Mouse (Mus musculus) limb, embryonic 14.5 days (tissue): ENCODE results near the gene Glmn. TPM values are rescaled to one million over a fixed set of nuclear protein-coding genes. Genes with fewer than 3 reads are reported as not detected.
A peak's percentile ranks its signal among the peaks of the same experiment; 100 is the strongest.

Experiments
- ATAC-seq: fragments of 200-750 bp; cut with Nextera tagmentation; 2 replicates; pipeline ENCODE4 v1.8.0; 2017; ENCODE audit warnings: low read depth, moderate number of reproducible peaks, moderate TSS enrichment; ENCODE audit not compliant: low FRiP score
- DNase-seq: peaks from one replicate; pipeline ENCODE4 v3.0.0-alpha.2; 2015; ENCODE audit warnings: low spot score
- H3K27ac ChIP-seq: fragments of 300-500 bp; sonication (generic); replicated peaks from 2 replicates; pipeline ENCODE4 v1.5.1; 2014; ENCODE audit warnings: low read depth, mild to moderate bottlenecking, low read length, moderate library complexity, mixed read lengths
- H3K27me3 ChIP-seq: fragments of 300-500 bp; sonication (generic); 2 replicates; pipeline ENCODE4 v1.6.1; 2014; ENCODE audit warnings: low read length, mixed read lengths; ENCODE audit not compliant: control insufficient read depth, insufficient read depth
- H3K36me3 ChIP-seq: fragments of 300-500 bp; sonication (generic); 2 replicates; pipeline ENCODE4 v1.6.1; 2014; ENCODE audit warnings: mild to moderate bottlenecking, low read length, moderate library complexity, mixed read lengths; ENCODE audit not compliant: control insufficient read depth, insufficient read depth
- H3K4me1 ChIP-seq: fragments of 300-500 bp; sonication (generic); 2 replicates; pipeline ENCODE4 v1.6.1; 2014; ENCODE audit warnings: antibody characterized with exemption, low read length, mixed read lengths; ENCODE audit not compliant: control insufficient read depth, insufficient read depth
- H3K4me2 ChIP-seq: fragments of 300-500 bp; sonication (generic); replicated peaks from 2 replicates; pipeline ENCODE4 v1.6.1; 2014; ENCODE audit warnings: low read depth, mild to moderate bottlenecking, low read length, moderate library complexity; ENCODE audit not compliant: severe bottlenecking
- H3K4me3 ChIP-seq: fragments of 300-500 bp; sonication (generic); replicated peaks from 2 replicates; pipeline ENCODE4 v1.5.1; 2014; ENCODE audit warnings: low read length
- H3K9ac ChIP-seq: fragments of 300-500 bp; sonication (generic); 2 replicates; pipeline ENCODE4 v1.6.1; 2014; ENCODE audit warnings: mild to moderate bottlenecking, low read depth, low read length, moderate library complexity; ENCODE audit not compliant: severe bottlenecking
- H3K9me3 ChIP-seq: fragments of 300-500 bp; sonication (generic); 2 replicates; pipeline ENCODE4 v1.6.1; 2016; ENCODE audit warnings: low read length; ENCODE audit not compliant: control insufficient read depth
- POLR2A ChIP-seq: fragments of 200-500 bp; IDR thresholded peaks from 2 replicates; pipeline ENCODE4 v1.8.0; 2012; ENCODE audit warnings: inconsistent platforms, mild to moderate bottlenecking, moderate library complexity, borderline replicate concordance; ENCODE audit not compliant: insufficient read depth, insufficient read length; ENCODE audit errors: extremely low read depth
- WGBS: fragments of 180-500 bp; shearing (Covaris S2); extraction: QIAGEN DNeasy Blood & Tissue Kit; methylation state at CpG from one replicate; pipeline ENCODE4 v1.1.7; 2014; 5-methylcytosine and 5-hydroxymethylcytosine counted together
- polyA plus RNA-seq, 2 experiments: library from polyadenylated mRNA; depleted of rRNA in 1 of 2; stranded (reverse) in 1 of 2; unstranded in 1 of 2; fragments of >200 nt; fragmentation: Nextera tagmentation in 1 of 2; extraction: Ambion mirVana in 1 of 2; gene quantifications; 2 replicates each; pipeline versions ENCODE4 v1.2.1 to v1.2.3; 2012 to 2014

Glmn gene
- polyA plus RNA-seq (2012; rRNA removed): 12.7 and 19.1 TPM in 2 replicates
- polyA plus RNA-seq (2014; fragmentation: Nextera tagmentation; extraction: Ambion mirVana): 30.7 and 32.1 TPM in 2 replicates

- Histone ChIP-seq H3K9ac (peak within 1 kb of the TSS; percentile 79), H3K4me1 (peaks cover 4% of the 10 kb centered on the region; the same call in 1 of the 2 replicates), H3K4me2 (peak within 1 kb of the TSS; percentile 54), H3K27ac (peak within 1 kb of the TSS; percentile 81), H3K36me3 (peaks cover 17% of the 10 kb centered on the region), H3K9me3 (no peaks in the 10 kb centered on the region), H3K27me3 (no peaks in the 10 kb centered on the region), H3K4me3 (peak within 1 kb of the TSS; percentile 70)
- ATAC-seq: peak; percentile 97
- DNase-seq: peak; percentile 86
- WGBS: under 1% methylated on average over 48 of the region's 64 CpGs
- peak; percentile 82; the same call in 1 of the 2 replicates for TF ChIP-seq POLR2A
Observed at GRCm38 (mm10) chr5:107597301-107598077, at the start of gene Glmn, which contains the start of gene Rpap2. TSS of gene Glmn (minus strand) at chr5:107597888. TSS of gene Rpap2 (plus strand) at chr5:107597373.

GRCm38 (mm10) chr5:107645935-107646334 is 48.2 kb upstream of the Glmn start:
- Histone ChIP-seq H3K4me2 (no peak overlapping the region), H3K9ac (no peak overlapping the region), H3K36me3 (peaks cover 14% of the 10 kb centered on the region), H3K4me3 (no peak overlapping the region), H3K27me3 (no peaks in the 10 kb centered on the region), H3K4me1 (no peaks in the 10 kb centered on the region), H3K9me3 (no peaks in the 10 kb centered on the region), H3K27ac (no peak overlapping the region)
- WGBS: 86% methylated on average over 2 of the region's 2 CpGs
- ATAC-seq (no peak), DNase-seq (no peak)
- TF ChIP-seq POLR2A: no peak

- Histone ChIP-seq H3K4me1 (no peaks in the 10 kb centered on the region), H3K27me3 (no peaks in the 10 kb centered on the region), H3K4me3 (no peak overlapping the region), H3K4me2 (no peak overlapping the region), H3K36me3 (peaks cover 14% of the 10 kb centered on the region), H3K9me3 (no peaks in the 10 kb centered on the region), H3K27ac (no peak overlapping the region), H3K9ac (no peak overlapping the region)
- TF ChIP-seq POLR2A: no peak
- no peak for DNase-seq
- no peak for ATAC-seq
- whole genome bisulfite sequencing: 88% methylated on average over 2 of the region's 2 CpGs
Observed at GRCm38 (mm10) chr5:107644595-107644994, 46.9 kb upstream of the Glmn start.

GRCm38 (mm10) chr5:107638366-107638765 is 40.7 kb upstream of the Glmn start:
- H3K4me3 ChIP-seq: no peak overlapping the region
- WGBS: 88% methylated on average over 8 of the region's 8 CpGs
- ATAC-seq: no peak
- H3K4me1 ChIP-seq: no peaks in the 10 kb centered on the region
- no peak overlapping the region for H3K27ac ChIP-seq
- no peak overlapping the region for H3K9ac ChIP-seq
- H3K36me3 ChIP-seq: peaks cover 31% of the 10 kb centered on the region
- H3K4me2 ChIP-seq: no peak overlapping the region
- H3K9me3 ChIP-seq: no peaks in the 10 kb centered on the region
- no peak for TF ChIP-seq POLR2A
- no peaks in the 10 kb centered on the region for H3K27me3 ChIP-seq
- DNase-seq: no peak

- 81% methylated on average over 1 of the region's 1 CpGs for WGBS
- no peaks in the 10 kb centered on the region for H3K9me3 ChIP-seq
- peaks cover 26% of the 10 kb centered on the region for H3K36me3 ChIP-seq
- no peak overlapping the region for H3K4me3 ChIP-seq
- H3K9ac ChIP-seq: no peak overlapping the region
- no peak for DNase-seq
- no peaks in the 10 kb centered on the region for H3K27me3 ChIP-seq
- no peak overlapping the region for H3K4me2 ChIP-seq
- H3K4me1 ChIP-seq: no peaks in the 10 kb centered on the region
- no peak for TF ChIP-seq POLR2A
- ATAC-seq: no peak
- no peak overlapping the region for H3K27ac ChIP-seq
Observed at GRCm38 (mm10) chr5:107637106-107637505, 39.4 kb upstream of the Glmn start.

GRCm38 (mm10) chr5:107633651-107634050 is 36.0 kb upstream of the Glmn start:
- no peak overlapping the region for H3K4me2 ChIP-seq
- no peak for ATAC-seq
- no peaks in the 10 kb centered on the region for H3K4me1 ChIP-seq
- no peak overlapping the region for H3K27ac ChIP-seq
- TF ChIP-seq POLR2A: no peak
- no peak for DNase-seq
- 92% methylated on average over 4 of the region's 4 CpGs for WGBS
- no peaks in the 10 kb centered on the region for H3K9me3 ChIP-seq
- H3K36me3 ChIP-seq: peaks cover 33% of the 10 kb centered on the region
- no peak overlapping the region for H3K4me3 ChIP-seq
- H3K27me3 ChIP-seq: no peaks in the 10 kb centered on the region
- no peak overlapping the region for H3K9ac ChIP-seq
